Mouse (Mus musculus) liver, adult 2 months (tissue): Measurements from ENCODE around the gene Cops7a.

Experiments used
- CTCF ChIP-seq: fragments of 200-500 bp; IDR thresholded peaks from 2 replicates; pipeline ENCODE4 v1.5.1; 2011; ENCODE audit warnings: low read depth, low read length, control low read depth
- POLR2A ChIP-seq: fragments of 200-500 bp; IDR thresholded peaks from 2 replicates; pipeline ENCODE4 v1.6.1; 2011; ENCODE audit warnings: low read length, control low read depth; ENCODE audit not compliant: insufficient read depth; ENCODE audit errors: extremely low read depth

DNA sequence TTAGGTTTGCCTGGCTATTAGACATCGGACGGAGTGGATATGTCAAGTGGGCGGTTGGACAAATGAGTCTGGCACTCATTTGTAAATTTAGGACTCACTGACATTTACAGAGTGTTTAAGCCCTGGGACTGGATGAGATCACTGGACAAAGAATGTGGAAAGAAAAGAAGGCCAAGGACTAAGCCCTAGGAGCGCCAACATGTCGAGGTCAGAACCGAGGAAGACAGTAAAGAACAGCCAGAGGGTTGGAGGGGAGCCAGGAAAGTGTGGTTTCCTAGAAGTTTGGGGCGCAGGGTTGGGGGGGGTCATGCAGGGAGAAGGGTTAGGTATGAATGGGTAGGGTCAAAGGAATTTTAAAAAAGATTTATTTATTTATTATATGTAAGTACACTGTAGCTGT, 29.9 kb upstream of the Cops7a start:
- TF ChIP-seq CTCF (no peak), POLR2A (no peak)
